Mouse (Mus musculus) kidney, adult 18-20 months (tissue): ENCODE data around the gene Olfr237-ps1.
"Not testable (repeated sequence)": the region's sequence is repeated elsewhere in the genome, so short reads cannot be mapped to it uniquely, and the experiment has no call there.

Source experiments
- DNase-seq: peaks from one replicate; pipeline ENCODE4 v3.0.0; 2021

Gene Olfr237-ps1

GRCm38 (mm10) chr6:43146267-43146666 lies at the start of gene Olfr237-ps1:
Gene Olfr237-ps1, plus strand, starts transcription at chr6:43146567.
- not testable (repeated sequence) for DNase-seq

GRCm38 (mm10) chr6:43106069-43106468 lies 40.3 kb upstream of the Olfr237-ps1 start, which contains the start of gene Olfr441:
Gene Olfr441, plus strand, starts transcription at chr6:43106369.
- DNase-seq: not testable (repeated sequence)

- DNase-seq: no peak
These were observed 13.1 kb downstream of the Olfr237-ps1 start for GRCm38 (mm10) chr6:43159502-43159901.

- no peak for DNase-seq
These were observed 16.6 kb downstream of the Olfr237-ps1 start, which contains the start of gene Olfr437 for GRCm38 (mm10) chr6:43162982-43163381. Gene Olfr437, plus strand, starts transcription at chr6:43163282.

GRCm38 (mm10) chr6:43167246-43167645 lies 20.9 kb downstream of the Olfr237-ps1 start:
- no peak for DNase-seq

- no peak for DNase-seq
These were observed 25.5 kb downstream of the Olfr237-ps1 start, which contains the start of gene Olfr13 for GRCm38 (mm10) chr6:43171840-43172239. Gene Olfr13, plus strand, starts transcription at chr6:43172140.

- no peak for DNase-seq
These were observed 31.8 kb downstream of the Olfr237-ps1 start for GRCm38 (mm10) chr6:43178129-43178528.

GRCm38 (mm10) chr6:43178584-43179501 lies 32.5 kb downstream of the Olfr237-ps1 start:
- DNase-seq: no peak

- DNase-seq: no peak
These were observed 44.6 kb downstream of the Olfr237-ps1 start for GRCm38 (mm10) chr6:43190986-43191385.

GRCm38 (mm10) chr6:43196781-43197180 lies 50.4 kb downstream of the Olfr237-ps1 start, which contains the start of gene Olfr435:
Gene Olfr435, plus strand, starts transcription at chr6:43197146.
- DNase-seq: no peak

- no peak for DNase-seq
These were observed 51.7 kb downstream of the Olfr237-ps1 start for GRCm38 (mm10) chr6:43198094-43198493.

GRCm38 (mm10) chr6:43202786-43203185 lies 56.4 kb downstream of the Olfr237-ps1 start:
- DNase-seq: no peak

- no peak for DNase-seq
These were observed 59.0 kb downstream of the Olfr237-ps1 start for GRCm38 (mm10) chr6:43205355-43205754.
